Mouse (Mus musculus): ENCODE data around the gene Apon. TPM values are rescaled to one million over a fixed set of nuclear protein-coding genes. Genes with fewer than 3 reads are reported as not detected.
"Not testable (repeated sequence)": the region's sequence is repeated elsewhere in the genome, so short reads cannot be mapped to it uniquely, and the experiment has no call there.

Gene Apon
- polyA plus RNA-seq, 1 experiment from 2014 or later: 0.30 TPM

- not testable (repeated sequence) for H3K36me3 ChIP-seq (ENCODE audit: control insufficient read depth, insufficient read depth, low read length); H3K27ac ChIP-seq (ENCODE audit: low read depth); H3K4me1 ChIP-seq (replicated peaks; ENCODE audit: control insufficient read depth, insufficient read depth, low read length); H3K4me3 ChIP-seq (ENCODE audit: low read depth, low read length); H3K9ac ChIP-seq (ENCODE audit: low read length); H3K27me3 ChIP-seq (replicated peaks; ENCODE audit: control insufficient read depth, insufficient read depth, low read length); DNase-seq (ENCODE audit: low spot score); H3K9me3 ChIP-seq (ENCODE audit: control insufficient read depth, low read length); H3K4me2 ChIP-seq (ENCODE audit: low read length); ATAC-seq (replicated peaks; ENCODE audit: low FRiP score, low TSS enrichment, low read depth)
- WGBS: 80% methylated on average over 7 of the region's 7 CpGs
Measured at GRCm38 (mm10) chr10:128260376-128260775, 6.5 kb downstream of the Apon start.

DNA sequence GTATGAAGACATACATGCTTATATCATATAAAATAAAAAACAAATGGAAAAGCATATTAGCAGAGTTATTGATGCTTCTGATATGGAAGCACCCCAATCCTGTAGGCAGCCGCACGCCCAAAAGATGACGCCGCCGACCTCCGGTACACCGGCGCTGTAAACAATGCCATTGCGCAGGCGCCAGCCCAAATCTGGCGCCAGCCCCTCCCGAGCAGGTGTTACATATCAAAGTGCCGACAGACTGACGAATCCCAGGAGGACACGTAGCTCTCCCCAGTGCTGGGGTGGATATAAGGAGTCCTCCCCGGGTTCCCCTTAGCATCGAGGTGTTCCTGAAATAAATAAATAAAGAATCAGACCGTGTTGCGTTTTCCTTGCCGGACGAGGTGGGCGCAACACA lies 8.4 kb downstream of the Apon start:
- 74% methylated on average over 22 of the region's 22 CpGs for WGBS
- H3K4me2 ChIP-seq (ENCODE audit: low read length): no peak overlapping the region
- H3K27ac ChIP-seq (ENCODE audit: low read depth): no peak overlapping the region
- H3K4me3 ChIP-seq (ENCODE audit: low read depth, low read length): no peak overlapping the region
- no peak for DNase-seq (ENCODE audit: low spot score)
- no peaks in the 10 kb centered on the region for H3K27me3 ChIP-seq (replicated peaks; ENCODE audit: control insufficient read depth, insufficient read depth, low read length)
- ATAC-seq (replicated peaks; ENCODE audit: low FRiP score, low TSS enrichment, low read depth): no peak
- H3K36me3 ChIP-seq (ENCODE audit: control insufficient read depth, insufficient read depth, low read length): no peaks in the 10 kb centered on the region
- no peaks in the 10 kb centered on the region for H3K9me3 ChIP-seq (ENCODE audit: control insufficient read depth, low read length)
- no peaks in the 10 kb centered on the region for H3K4me1 ChIP-seq (replicated peaks; ENCODE audit: control insufficient read depth, insufficient read depth, low read length)
- no peak overlapping the region for H3K9ac ChIP-seq (ENCODE audit: low read length)

DNA sequence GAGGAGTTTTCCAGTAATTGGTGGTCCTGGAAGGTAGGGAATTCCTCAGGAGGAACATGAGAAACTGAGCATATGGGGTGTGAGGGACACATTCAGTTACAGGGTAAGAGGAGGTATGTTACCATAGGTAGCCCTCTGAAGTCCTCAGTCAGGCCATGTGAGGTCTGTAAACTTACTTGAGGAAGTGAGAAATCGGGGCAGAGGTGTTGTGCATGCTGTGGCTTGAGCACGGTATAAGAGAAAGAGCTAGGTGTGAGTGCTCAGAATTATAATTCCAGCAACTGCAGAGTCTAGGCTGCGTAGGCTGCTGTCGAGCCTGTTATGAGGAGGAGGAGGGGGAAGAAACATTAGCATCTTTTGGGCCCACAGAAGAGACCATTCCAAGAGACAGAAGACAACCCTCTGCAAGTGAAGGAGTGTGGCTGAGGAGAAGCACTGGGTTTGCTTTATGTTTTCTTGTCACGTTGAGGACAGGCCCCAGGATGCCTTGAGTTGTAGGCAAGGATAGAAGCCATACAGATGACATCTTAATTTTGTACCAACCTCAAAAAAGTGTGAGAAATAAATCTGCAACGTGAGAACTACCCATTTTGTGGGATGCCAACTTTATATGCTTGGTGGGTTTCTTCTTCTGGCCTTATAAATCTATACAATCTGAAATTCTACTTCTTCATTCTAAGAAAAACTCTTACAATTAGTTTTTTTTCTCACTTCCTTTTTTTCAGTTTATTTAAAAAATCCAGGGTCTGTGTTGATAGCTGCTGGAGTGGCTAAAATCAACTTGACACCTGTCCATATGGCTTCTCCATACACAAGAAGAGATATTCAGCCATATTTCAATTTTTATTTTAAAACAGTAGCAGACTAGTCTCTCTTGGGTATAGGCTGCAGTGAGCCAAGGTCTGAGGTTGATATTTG lies 9.8 kb downstream of the Apon start:
- H3K36me3 ChIP-seq (ENCODE audit: control insufficient read depth, insufficient read depth, low read length): no peaks in the 10 kb centered on the region
- no peak overlapping the region for H3K9ac ChIP-seq (ENCODE audit: low read length)
- H3K9me3 ChIP-seq (ENCODE audit: control insufficient read depth, low read length): no peaks in the 10 kb centered on the region
- no peaks in the 10 kb centered on the region for H3K4me1 ChIP-seq (replicated peaks; ENCODE audit: control insufficient read depth, insufficient read depth, low read length)
- WGBS: 74% methylated on average over 6 of the region's 6 CpGs
- no peak overlapping the region for H3K4me2 ChIP-seq (ENCODE audit: low read length)
- H3K27ac ChIP-seq (ENCODE audit: low read depth): no peak overlapping the region
- H3K4me3 ChIP-seq (ENCODE audit: low read depth, low read length): no peak overlapping the region
- ATAC-seq (replicated peaks; ENCODE audit: low FRiP score, low TSS enrichment, low read depth) (no peak), DNase-seq (ENCODE audit: low spot score) (no peak)
- no peaks in the 10 kb centered on the region for H3K27me3 ChIP-seq (replicated peaks; ENCODE audit: control insufficient read depth, insufficient read depth, low read length)

DNA sequence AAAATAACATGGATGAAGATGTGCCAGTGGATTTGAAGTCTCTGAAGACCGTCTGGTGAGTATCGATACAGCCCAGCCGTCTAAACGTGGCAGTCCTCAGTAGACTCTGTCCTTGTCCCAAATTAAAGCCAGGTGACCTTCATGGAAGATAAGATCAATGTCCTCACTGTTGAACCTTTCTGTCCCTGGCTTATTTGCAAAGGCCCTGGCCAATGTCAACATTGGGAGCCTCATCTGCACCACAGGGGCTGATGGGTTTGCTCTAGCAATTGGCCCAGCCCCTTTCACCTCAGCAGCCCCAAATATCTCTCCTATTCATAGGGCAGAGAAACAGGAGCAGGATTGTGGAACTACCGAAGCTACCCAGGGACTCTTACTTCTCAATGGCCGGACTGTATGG lies 14.5 kb downstream of the Apon start, which contains the start of gene Apof:
TSS of gene Apof (plus strand) at position 301 of the 400 bp plus-strand sequence.
- H3K9ac ChIP-seq (ENCODE audit: low read length): no peak within 1 kb of the TSS
- no peaks in the 10 kb centered on the region for H3K9me3 ChIP-seq (ENCODE audit: control insufficient read depth, low read length)
- no peak within 1 kb of the TSS for H3K4me2 ChIP-seq (ENCODE audit: low read length)
- H3K27me3 ChIP-seq (replicated peaks; ENCODE audit: control insufficient read depth, insufficient read depth, low read length): no peaks in the 10 kb centered on the region
- no peak within 1 kb of the TSS for H3K4me3 ChIP-seq (ENCODE audit: low read depth, low read length)
- no peak for ATAC-seq (replicated peaks; ENCODE audit: low FRiP score, low TSS enrichment, low read depth)
- H3K27ac ChIP-seq (ENCODE audit: low read depth): no peak within 1 kb of the TSS
- DNase-seq (ENCODE audit: low spot score): no peak
- H3K36me3 ChIP-seq (ENCODE audit: control insufficient read depth, insufficient read depth, low read length): no peaks in the 10 kb centered on the region
- WGBS: 75% methylated on average over 6 of the region's 6 CpGs
- H3K4me1 ChIP-seq (replicated peaks; ENCODE audit: control insufficient read depth, insufficient read depth, low read length): no peaks in the 10 kb centered on the region; the same call in 1 of the 2 replicates

- Histone ChIP-seq H3K9ac (ENCODE audit: low read length) (no peak overlapping the region), H3K4me2 (ENCODE audit: low read length) (peak overlapping the region; percentile 79)
Measured at GRCm38 (mm10) chr10:128269206-128269910, 15.5 kb downstream of the Apon start.

DNA sequence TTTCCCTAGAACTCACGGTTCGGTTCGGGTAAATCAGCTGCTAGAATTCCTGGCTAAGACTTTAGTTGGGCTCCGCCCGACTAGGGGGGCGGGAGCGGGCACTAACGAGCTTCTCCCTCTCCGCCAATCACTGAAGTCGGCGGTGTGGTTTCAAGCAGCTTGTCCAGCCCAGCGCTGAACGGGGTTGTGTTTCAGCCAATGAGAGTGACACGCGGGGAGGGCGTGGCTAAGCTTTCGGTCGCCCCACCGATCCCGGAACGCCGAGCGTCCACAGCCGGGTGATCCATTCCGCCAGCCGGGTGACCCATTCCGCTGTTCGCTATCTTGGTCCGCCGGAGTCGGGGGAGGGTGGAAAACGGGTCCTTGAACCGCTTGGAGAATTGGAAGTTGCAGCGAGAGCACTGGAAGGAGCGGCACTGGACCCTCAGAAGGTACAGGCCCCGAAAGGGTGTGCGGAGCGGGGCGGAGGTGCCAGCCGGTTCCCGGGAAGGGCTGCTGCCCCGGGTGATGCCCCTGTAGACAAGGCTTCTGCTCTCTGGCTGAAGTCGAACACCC lies 16.5 kb downstream of the Apon start, which contains the start of gene Stat2:
TSS of gene Stat2 (plus strand) at position 273 of the 555 bp plus-strand sequence.
- peak; percentile 100 for ATAC-seq (replicated peaks; ENCODE audit: low FRiP score, low TSS enrichment, low read depth)
- H3K27ac ChIP-seq (ENCODE audit: low read depth): peak within 1 kb of the TSS; percentile 74
- under 1% methylated on average over 43 of the region's 43 CpGs for WGBS

More at GRCm38 (mm10) chr10:128269206-128269910, 15.5 kb downstream of the Apon start:
- Histone ChIP-seq H3K27ac (ENCODE audit: low read depth) (no peak overlapping the region), H3K4me3 (ENCODE audit: low read depth, low read length) (peak overlapping the region; percentile 78), H3K4me1 (replicated peaks; ENCODE audit: control insufficient read depth, insufficient read depth, low read length) (no peaks in the 10 kb centered on the region; the same call in 1 of the 2 replicates), H3K9me3 (ENCODE audit: control insufficient read depth, low read length) (no peaks in the 10 kb centered on the region), H3K27me3 (replicated peaks; ENCODE audit: control insufficient read depth, insufficient read depth, low read length) (no peaks in the 10 kb centered on the region), H3K36me3 (ENCODE audit: control insufficient read depth, insufficient read depth, low read length) (no peaks in the 10 kb centered on the region)
- no peak for ATAC-seq (replicated peaks; ENCODE audit: low FRiP score, low TSS enrichment, low read depth)
- DNase-seq (ENCODE audit: low spot score): no peak
- 91% methylated on average over 16 of the region's 16 CpGs for WGBS

DNA sequence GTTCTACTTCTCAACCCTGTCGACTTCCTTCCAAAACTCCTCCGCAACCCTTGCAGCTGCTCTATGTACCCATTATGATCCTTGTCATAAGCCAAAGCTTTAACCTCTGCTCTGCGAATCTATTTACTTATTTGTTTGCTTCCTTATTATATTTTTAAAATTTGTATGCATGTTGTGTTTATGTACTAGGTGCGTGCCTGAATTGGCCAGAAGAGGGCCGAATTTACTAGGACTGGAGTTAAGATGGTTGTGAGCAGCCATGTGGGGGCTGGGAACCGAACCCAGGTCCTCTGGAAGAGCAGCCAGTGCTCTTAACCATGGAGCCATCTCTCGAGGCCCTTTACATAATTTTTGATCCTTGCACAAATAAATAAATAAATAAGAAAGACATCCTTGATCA lies 17.0 kb downstream of the Apon start:
- no peaks in the 10 kb centered on the region for H3K27me3 ChIP-seq (replicated peaks; ENCODE audit: control insufficient read depth, insufficient read depth, low read length)
- ATAC-seq (replicated peaks; ENCODE audit: low FRiP score, low TSS enrichment, low read depth) (no peak), DNase-seq (ENCODE audit: low spot score) (no peak)
- peak overlapping the region; percentile 74 for H3K27ac ChIP-seq (ENCODE audit: low read depth)
- WGBS: 45% methylated on average over 7 of the region's 7 CpGs
- H3K4me1 ChIP-seq (replicated peaks; ENCODE audit: control insufficient read depth, insufficient read depth, low read length): no peaks in the 10 kb centered on the region; the same call in 1 of the 2 replicates
- H3K4me3 ChIP-seq (ENCODE audit: low read depth, low read length): peak overlapping the region; percentile 78
- no peaks in the 10 kb centered on the region for H3K36me3 ChIP-seq (ENCODE audit: control insufficient read depth, insufficient read depth, low read length)
- no peaks in the 10 kb centered on the region for H3K9me3 ChIP-seq (ENCODE audit: control insufficient read depth, low read length)
- H3K4me2 ChIP-seq (ENCODE audit: low read length): peak overlapping the region; percentile 79
- H3K9ac ChIP-seq (ENCODE audit: low read length): peak overlapping the region; percentile 64

More for the DNA sequence above, 16.5 kb downstream of the Apon start, which contains the start of gene Stat2:
- Histone ChIP-seq H3K9ac (ENCODE audit: low read length) (peak within 1 kb of the TSS; percentile 64), H3K4me2 (ENCODE audit: low read length) (peak within 1 kb of the TSS; percentile 79), H3K9me3 (ENCODE audit: control insufficient read depth, low read length) (no peaks in the 10 kb centered on the region), H3K4me1 (replicated peaks; ENCODE audit: control insufficient read depth, insufficient read depth, low read length) (no peaks in the 10 kb centered on the region; the same call in 1 of the 2 replicates), H3K36me3 (ENCODE audit: control insufficient read depth, insufficient read depth, low read length) (no peaks in the 10 kb centered on the region), H3K27me3 (replicated peaks; ENCODE audit: control insufficient read depth, insufficient read depth, low read length) (no peaks in the 10 kb centered on the region), H3K4me3 (ENCODE audit: low read depth, low read length) (peak within 1 kb of the TSS; percentile 78)
- peak; percentile 96 for DNase-seq (ENCODE audit: low spot score)

GRCm38 (mm10) chr10:128271883-128272282 lies 18.0 kb downstream of the Apon start:
- DNase-seq (ENCODE audit: low spot score): no peak
- Histone ChIP-seq H3K27me3 (replicated peaks; ENCODE audit: control insufficient read depth, insufficient read depth, low read length) (no peaks in the 10 kb centered on the region), H3K4me3 (ENCODE audit: low read depth, low read length) (no peak overlapping the region), H3K9me3 (ENCODE audit: control insufficient read depth, low read length) (no peaks in the 10 kb centered on the region), H3K9ac (ENCODE audit: low read length) (no peak overlapping the region), H3K36me3 (ENCODE audit: control insufficient read depth, insufficient read depth, low read length) (peaks cover 3% of the 10 kb centered on the region; the same call in 1 of the 2 replicates), H3K27ac (ENCODE audit: low read depth) (no peak overlapping the region), H3K4me2 (ENCODE audit: low read length) (no peak overlapping the region), H3K4me1 (replicated peaks; ENCODE audit: control insufficient read depth, insufficient read depth, low read length) (no peaks in the 10 kb centered on the region; the same call in 1 of the 2 replicates)
- 60% methylated on average over 2 of the region's 2 CpGs for WGBS
- ATAC-seq (replicated peaks; ENCODE audit: low FRiP score, low TSS enrichment, low read depth): no peak
